Mouse (Mus musculus) neural tube, embryonic 11.5 days (tissue): ENCODE results near the gene Cux2. TPM values are rescaled to one million over a fixed set of nuclear protein-coding genes. Genes with fewer than 3 reads are reported as not detected.

Experiments used
- ATAC-seq: fragments of 200-750 bp; cut with Nextera tagmentation; 2 replicates; pipeline ENCODE4 v1.8.0; 2017; ENCODE audit warnings: moderate number of reproducible peaks, mild to moderate bottlenecking, moderate TSS enrichment, moderate library complexity; ENCODE audit not compliant: insufficient read depth, low FRiP score, low TSS enrichment
- DNase-seq: peaks from one replicate; pipeline ENCODE4 v3.0.0-alpha.2; 2015; ENCODE audit warnings: low spot score
- H3K27ac ChIP-seq: fragments of 300-500 bp; sonication (generic); 2 replicates; pipeline ENCODE4 v1.5.1; 2014; ENCODE audit warnings: low read depth, mild to moderate bottlenecking, low read length
- H3K27me3 ChIP-seq: fragments of 300-500 bp; sonication (generic); 2 replicates; pipeline ENCODE4 v1.6.1; 2014; ENCODE audit warnings: mild to moderate bottlenecking, low read length, mixed read lengths; ENCODE audit not compliant: control insufficient read depth, insufficient read depth
- H3K36me3 ChIP-seq: fragments of 300-500 bp; sonication (generic); 2 replicates; pipeline ENCODE4 v1.6.1; 2014; ENCODE audit warnings: mild to moderate bottlenecking, low read length, moderate library complexity, mixed read lengths; ENCODE audit not compliant: control insufficient read depth, insufficient read depth
- H3K4me1 ChIP-seq: fragments of 300-500 bp; sonication (generic); 2 replicates; pipeline ENCODE4 v1.6.1; 2014; ENCODE audit warnings: low read length, mixed read lengths; ENCODE audit not compliant: control insufficient read depth, insufficient read depth
- H3K4me2 ChIP-seq: fragments of 300-500 bp; sonication (generic); 2 replicates; pipeline ENCODE4 v1.6.1; 2014; ENCODE audit warnings: low read depth, mild to moderate bottlenecking, moderate library complexity
- H3K4me3 ChIP-seq: fragments of 300-500 bp; sonication (generic); 2 replicates; pipeline ENCODE4 v1.5.1; 2014; ENCODE audit warnings: low read depth, low read length
- H3K9ac ChIP-seq: fragments of 300-500 bp; sonication (generic); 2 replicates; pipeline ENCODE4 v1.6.1; 2014; ENCODE audit warnings: mild to moderate bottlenecking, low read length
- H3K9me3 ChIP-seq: fragments of 300-500 bp; sonication (generic); 2 replicates; pipeline ENCODE4 v1.6.1; 2016; ENCODE audit warnings: low read length; ENCODE audit not compliant: control insufficient read depth
- WGBS: fragments of 180-500 bp; shearing (Covaris S2); extraction: QIAGEN DNeasy Blood & Tissue Kit; methylation state at CpG from one replicate; pipeline ENCODE4 v1.1.7; 2014; 5-methylcytosine and 5-hydroxymethylcytosine counted together
- microRNA-seq: library from miRNA; unstranded; fragments of <30 nt; microRNA quantifications from one replicate; pipeline ENCODE4, GENCODE M21; 2016
- polyA plus RNA-seq: library from polyadenylated mRNA; unstranded; fragments of >200 nt; fragmentation: Nextera tagmentation; extraction: Ambion mirVana; gene quantifications from 2 replicates; pipeline ENCODE4 v1.2.1, GENCODE M21; 2014

The Cux2 gene
- polyA plus RNA-seq, 1 experiment from 2014 or later, result 12.7 TPM

GRCm38 (mm10) chr5:121807186-121807585, 242.7 kb downstream of the Cux2 start:
- ATAC-seq, result no peak
- Histone ChIP-seq H3K9me3 (no peaks in the 10 kb centered on the region), H3K9ac (no peak overlapping the region), H3K4me1 (no peaks in the 10 kb centered on the region), H3K4me3 (no peak overlapping the region), H3K27me3 (no peaks in the 10 kb centered on the region), H3K4me2 (no peak overlapping the region), H3K36me3 (peaks cover 19% of the 10 kb centered on the region), H3K27ac (0 out of 2 replicates have a peak overlapping the region, but pooled peaks have one; percentile 27)
- DNase-seq, result no peak
- 82% methylated on average over 3 of the region's 3 CpGs for WGBS

Small RNA genes lying within 50 kb of the gene (microRNA-seq; reads per million reads assigned to microRNA genes)
- not detected for gene Mir7031

Other genes with a start within 250 kb of the Cux2 start
- 10.2 and 10.5 TPM in 2 replicates for gene Sh2b3, start 212.5 kb downstream of the Cux2 start, polyA plus RNA-seq
- gene Pheta1, start 201.1 kb downstream of the Cux2 start, polyA plus RNA-seq, result 32.3 and 34.4 TPM in 2 replicates
- 9.2 and 13.7 TPM in 2 replicates for gene Myl2, start 50.8 kb upstream of the Cux2 start, polyA plus RNA-seq
- gene Ccdc63, start 90.7 kb upstream of the Cux2 start, polyA plus RNA-seq, result not detected in 2 replicates
- 325 and 339 TPM in 2 replicates for gene Ppp1cc, start 108.2 kb upstream of the Cux2 start, polyA plus RNA-seq
- 5.6 and 6.0 TPM in 2 replicates for gene Hvcn1, start 156.7 kb upstream of the Cux2 start, polyA plus RNA-seq
- 3.9 and 4.5 TPM in 2 replicates for gene Tctn1, start 214.4 kb upstream of the Cux2 start, polyA plus RNA-seq
- 8.5 and 9.2 TPM in 2 replicates for gene Pptc7, start 234.3 kb upstream of the Cux2 start, polyA plus RNA-seq